Mouse (Mus musculus) inflammation-experienced regulatory T-cells, adult 6 months (primary cell): ENCODE data around the gene Elk3. TPM values are rescaled to one million over a fixed set of nuclear protein-coding genes. Genes with fewer than 3 reads are reported as not detected.

Source experiments
- ATAC-seq: one replicate; pipeline ENCODE4 v1.8.0; 2017
- polyA plus RNA-seq, 3 experiments: library from polyadenylated mRNA; unstranded; fragments of 100-300 nt; shearing (Covaris generic); gene quantifications; one replicate each; pipeline ENCODE4 v1.2.1; 2017

Gene Elk3
- polyA plus RNA-seq, 3 experiments from 2014 or later = 36.0 to 50.7 (median 38.6) TPM

DNA sequence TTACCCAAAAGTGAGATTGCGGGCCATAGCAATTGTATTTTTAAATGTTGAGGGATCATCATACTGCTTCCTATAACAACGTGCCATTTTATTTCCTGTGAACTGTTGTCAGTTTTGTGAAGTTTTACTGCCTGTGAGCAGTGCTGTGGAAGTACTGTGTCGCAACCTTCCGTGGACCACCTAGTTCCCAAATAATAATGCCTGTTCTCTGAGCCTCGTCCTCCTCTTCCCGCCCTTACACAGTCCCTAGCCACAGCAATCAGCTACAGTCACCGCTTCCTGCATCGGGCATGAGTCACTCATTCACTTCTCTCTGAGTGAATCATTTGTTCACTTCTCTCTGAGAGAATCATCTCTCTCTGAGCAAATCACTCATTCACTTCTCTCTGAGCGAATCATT lies 76.2 kb downstream of the Elk3 start:
- no peak for ATAC-seq

DNA sequence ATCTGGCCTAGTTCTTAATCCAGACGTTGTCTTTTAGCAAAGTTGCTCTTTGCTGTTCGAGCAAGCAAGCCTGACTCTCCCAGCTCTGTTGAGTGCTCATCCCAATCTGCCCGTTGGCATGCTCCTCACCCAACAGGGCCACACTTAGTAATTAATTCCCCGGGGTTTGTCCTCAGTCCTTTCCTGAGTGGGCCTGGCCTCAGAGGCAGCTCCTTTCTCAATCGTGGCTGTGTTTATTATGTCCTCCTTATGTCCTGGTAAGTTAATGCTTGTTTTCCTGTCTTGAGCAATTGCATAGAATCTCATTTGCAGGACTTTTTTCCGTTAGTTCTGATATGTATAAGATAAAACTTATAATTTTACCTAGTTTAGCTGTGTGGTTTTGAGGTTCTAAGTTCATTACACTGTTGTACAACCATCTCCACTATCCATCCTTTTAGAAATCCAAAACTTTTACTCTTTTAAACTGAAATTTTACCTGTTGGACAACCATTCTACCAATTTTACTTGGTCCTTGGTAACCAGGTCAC lies 77.2 kb downstream of the Elk3 start:
- no peak for ATAC-seq

DNA sequence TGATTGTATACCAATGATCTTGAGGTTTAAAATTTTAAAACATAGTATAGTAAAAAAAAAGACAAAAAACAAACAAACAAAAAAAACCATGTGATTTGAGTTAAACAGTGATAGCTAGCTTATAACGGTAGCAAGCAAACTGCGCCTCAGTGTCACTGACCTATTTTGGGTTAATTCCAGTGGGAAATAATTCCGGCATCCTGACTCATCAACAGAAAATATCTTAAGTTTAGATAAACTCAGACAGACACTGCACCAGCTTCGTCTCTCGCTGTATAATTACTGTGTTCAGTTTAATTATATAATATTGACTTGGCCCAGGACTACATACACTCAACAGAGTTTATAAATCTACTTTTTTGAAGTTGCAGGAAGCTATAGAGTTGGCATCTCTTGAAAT lies 79.0 kb downstream of the Elk3 start:
- no peak for ATAC-seq

DNA sequence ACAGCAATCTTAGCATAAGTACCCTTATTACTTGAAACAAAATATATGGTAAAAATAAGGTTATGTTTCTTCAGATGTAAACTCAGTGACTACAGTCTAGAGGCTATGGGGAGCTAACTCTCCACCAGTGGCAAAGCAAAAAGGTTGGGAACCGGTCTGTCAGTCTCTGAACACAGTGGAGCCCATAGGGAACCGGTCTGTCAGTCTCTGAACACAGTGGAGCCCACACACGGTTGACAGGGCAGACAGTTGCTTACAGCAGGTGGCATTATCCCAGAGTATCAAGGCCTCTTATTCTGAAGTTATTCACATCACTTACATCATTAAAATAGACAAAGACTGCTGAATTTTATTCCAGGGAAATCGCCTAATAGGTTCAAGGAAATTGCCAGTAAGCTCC lies 79.4 kb downstream of the Elk3 start:
- no peak for ATAC-seq

DNA sequence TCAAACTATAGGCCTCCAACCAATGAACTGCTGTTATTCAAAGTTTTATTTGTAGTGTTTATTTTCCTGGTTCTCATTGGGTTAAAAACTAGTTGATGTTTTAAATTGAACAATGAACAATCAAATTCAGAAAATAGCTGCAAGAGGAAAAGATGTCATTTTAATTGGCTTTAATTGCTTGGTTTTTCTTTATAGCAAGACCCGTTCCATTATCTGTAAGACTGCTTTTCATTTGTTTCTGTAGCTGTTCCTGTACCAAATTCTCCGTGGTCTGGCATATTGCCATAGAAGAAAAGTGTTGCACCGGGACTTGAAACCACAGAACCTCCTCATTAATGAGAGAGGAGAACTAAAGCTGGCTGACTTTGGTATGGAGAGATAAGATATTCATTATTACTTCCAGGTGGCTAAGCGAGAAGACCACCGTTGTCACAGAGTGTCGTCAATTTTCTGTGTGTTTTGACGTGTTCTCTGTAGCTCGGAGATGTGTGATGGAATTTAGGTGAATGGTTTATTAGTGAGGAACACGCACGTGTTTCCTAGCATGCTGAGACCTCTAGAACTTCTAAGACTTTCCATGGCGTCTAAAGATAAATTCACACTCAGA lies 82.4 kb downstream of the Elk3 start:
- peak; percentile 20 for ATAC-seq

DNA sequence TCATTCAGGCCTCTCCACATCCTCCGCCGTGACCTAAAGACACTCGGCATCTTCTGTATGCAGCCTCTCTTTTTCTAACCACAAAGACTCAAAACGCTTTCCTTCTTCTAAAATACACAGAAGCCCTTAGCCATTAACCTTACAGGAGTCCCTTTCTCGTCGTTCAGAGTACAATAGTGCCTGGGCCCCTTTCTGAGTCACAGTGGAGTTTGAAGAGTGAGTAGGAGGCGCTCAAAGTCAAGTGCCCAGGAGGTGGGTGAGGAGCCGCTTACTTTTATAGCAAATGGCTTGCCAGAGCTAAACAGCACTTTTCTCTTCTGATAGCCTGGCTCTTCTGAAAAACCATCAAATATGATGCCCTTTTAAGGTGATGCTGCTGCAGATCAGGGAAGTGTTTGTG lies 83.0 kb downstream of the Elk3 start:
- ATAC-seq = peak; percentile 90

DNA sequence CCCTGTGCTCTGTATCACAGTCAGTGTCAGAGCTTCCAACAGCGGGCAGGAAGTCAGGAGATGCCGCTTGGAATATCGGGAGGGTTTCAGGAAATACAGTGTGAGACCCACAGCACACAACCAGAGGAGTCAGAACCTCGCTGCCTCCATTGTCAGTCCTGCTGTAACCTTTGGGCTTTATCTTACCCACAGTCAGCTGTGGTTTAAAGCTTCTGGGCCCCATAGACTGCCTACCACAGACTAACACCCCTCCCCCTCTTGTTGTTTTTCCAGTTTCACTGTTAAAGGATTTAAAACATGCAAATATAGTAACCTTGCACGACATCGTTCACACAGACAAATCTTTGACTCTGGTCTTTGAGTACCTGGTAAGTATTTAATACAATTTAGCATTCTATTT lies 85.2 kb downstream of the Elk3 start:
- ATAC-seq = peak; percentile 61

DNA sequence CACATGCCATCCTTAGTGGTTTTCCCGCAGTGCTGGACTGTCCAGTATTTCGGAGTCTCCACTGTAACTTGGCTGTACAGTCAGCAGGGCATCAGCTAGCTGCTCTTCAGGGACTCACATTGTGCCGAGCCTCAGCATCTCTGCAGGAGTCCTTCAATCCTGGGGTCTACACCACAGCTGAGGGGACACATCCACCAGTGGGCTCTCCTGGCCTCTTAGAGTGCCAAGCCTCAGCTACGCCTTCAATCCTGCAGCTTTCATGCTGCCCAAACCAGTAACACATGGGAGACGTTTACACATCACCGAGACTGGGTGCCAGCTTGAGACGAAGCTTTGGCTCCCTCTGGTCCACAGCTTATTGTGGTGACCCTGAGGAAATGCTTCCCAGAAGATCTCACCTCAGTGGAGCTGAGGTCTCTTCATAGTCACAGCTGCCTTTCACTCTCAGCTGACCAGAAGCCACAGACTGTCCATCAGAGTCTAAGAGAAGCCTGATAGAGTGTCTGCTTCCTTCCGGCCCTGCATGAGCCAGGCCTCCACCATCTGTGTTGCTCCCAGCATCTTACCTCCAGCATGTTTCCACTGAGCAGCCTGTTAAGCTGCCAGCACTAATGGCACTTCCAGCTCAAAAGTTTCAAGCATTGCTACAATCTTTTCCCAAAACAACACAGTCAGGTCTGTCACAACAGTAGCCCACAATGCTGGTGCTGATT lies 95.7 kb downstream of the Elk3 start:
- ATAC-seq = no peak

DNA sequence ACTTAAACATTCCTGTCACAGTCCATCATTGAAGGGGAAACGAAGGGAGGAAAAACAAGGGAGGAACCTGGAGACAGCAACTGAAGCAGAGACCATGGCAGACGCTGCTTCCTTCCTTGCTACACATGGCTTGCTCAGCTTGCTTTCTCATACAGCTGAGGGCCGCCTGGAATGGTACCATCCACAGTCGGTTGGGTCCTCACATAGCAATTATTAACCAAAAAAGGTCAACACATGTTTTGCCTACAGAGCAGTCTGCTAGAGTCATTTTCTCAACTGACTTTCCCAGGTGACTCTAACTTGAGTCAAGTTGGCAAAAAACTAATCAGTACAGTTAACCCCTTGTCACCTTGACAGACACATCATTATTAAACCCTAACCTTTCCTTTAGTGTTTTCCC lies 96.7 kb downstream of the Elk3 start:
- ATAC-seq = no peak

DNA sequence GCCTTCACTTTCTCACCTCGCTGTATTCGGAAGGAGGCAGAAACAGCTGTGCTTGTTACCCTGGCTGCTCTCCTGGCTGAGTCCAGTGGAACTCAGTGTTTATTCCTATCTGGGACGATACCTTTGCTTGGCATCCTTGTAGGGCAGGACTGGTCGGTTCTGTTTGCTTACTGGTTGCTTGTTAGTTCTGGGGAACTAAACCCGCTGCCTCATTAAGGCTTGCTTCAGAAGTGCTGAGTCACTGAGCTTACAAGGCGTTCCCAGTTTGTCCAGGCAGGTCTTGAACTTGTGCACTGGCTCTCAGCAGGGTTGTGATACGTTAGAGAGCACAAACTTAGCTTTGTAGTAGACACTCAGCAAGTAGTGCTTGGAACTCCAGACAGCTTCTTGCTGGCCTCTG lies 97.6 kb downstream of the Elk3 start:
- no peak for ATAC-seq

DNA sequence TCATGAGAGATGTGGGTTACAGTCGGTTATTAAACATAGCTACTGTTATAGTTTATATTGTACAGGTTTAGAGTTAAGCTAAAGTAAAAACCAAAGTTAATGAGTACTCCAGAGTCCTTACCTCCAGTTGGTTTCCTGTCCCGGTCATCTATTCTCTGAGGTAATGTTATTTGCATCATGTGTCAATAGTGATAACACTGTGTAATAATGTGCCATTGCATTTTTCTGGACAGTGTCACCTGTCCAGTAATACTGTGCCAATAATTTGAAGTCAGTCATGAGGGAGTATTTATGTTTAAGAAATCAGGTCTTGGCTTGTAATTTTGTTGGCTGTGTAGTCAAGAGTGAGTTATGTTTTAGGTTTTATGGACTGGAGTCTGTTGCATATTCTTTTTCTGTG lies 98.2 kb downstream of the Elk3 start:
- no peak for ATAC-seq

DNA sequence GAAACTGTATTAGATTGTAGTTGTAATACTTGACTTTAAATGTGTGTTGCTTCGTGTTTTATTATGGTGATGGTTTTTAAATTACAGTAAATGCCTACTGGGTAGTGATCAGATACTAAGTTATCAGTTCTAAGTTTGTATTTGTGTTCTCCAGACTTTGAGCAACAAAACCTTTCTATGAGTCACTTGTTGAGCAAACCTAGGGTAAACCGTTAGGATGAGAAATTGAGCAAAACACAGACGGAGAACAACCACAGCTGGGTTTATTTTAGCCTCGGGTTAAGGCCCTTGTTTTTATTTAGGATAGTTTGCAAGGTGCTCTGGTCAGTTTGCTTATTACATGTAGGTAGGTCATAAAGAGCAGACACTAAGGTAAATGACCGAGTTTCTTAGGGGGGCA lies 103.8 kb downstream of the Elk3 start:
- ATAC-seq = no peak

DNA sequence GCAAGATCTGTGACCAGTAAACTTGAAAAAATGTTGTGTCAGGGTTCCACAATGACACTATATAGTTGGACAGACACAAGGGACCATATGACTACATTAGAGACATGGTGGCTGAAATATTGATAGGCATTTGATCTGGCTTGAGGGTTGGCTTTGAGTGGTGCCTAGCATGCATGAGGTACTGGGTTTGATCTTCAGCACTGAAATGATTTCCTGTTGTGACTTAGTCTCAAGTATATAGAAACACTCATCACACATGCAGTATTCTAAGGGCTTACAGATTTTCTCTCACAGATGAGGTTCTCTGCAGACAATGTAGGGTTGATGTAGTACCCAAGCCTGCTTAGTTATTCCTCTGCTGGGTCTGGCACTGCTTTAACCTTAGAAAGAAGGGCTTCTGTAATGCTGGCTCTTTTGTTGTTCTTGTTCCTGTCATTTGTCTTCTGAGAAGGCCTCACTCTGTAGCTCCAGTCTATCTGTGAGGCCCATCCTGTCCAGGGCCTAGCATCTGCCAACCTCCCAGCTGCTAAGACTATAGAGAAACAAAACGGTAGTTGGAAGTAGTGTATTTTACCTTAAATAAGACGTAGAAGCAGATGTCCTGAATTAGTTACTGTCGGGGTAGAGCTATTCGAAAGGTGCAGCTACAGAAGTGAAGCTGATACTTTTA lies 105.5 kb downstream of the Elk3 start:
- ATAC-seq = peak; percentile 46

DNA sequence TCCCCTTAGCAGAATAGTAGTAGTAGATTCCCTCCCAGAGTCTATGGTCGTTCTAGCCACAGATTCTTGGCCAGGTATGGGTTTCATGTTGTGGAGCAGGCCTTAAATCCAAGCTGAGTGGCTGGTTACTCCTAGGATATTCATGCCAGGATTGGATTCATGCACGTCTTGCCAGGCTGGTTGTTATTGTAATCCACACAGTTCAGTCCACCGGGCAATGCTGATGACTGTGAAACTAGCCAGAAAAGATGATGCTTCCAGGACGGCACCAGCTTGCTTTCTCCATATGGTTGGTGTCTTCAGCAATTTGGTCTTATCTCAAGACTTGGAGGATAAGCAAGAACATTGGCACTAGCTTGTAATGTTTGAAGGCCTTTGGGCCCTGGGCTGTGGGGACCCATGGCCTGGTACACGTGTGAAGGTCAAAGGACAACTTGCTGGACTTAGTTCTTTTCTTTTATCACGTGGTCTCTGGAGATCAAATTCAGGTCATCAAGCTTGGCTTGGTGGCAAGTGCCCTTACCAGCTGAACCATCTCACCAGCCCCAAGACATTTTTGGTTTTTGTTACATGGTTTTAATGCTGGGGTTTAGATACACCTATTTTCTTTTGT lies 109.0 kb downstream of the Elk3 start:
- ATAC-seq = no peak

DNA sequence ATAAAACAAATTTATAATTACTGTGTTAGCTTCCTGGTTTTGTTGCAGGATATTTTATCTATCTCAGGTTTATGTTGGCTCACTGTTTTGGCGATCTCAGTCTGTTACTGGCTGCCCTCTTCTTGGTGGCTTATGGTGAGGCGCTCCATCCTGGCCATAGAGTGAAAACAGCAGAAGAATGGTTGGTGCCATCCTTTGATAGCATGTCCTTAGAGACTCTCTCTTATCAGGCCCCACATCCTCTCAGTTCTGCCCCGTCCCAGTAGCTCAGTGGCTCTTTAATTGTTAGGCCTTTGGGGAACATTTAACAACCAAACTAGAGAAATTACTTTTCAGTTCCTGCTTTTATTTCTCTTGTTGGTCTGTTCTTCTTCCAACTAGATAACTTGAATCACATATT lies 112.0 kb downstream of the Elk3 start:
- ATAC-seq = no peak

Other genes with a start within 250 kb of the Elk3 start
- gene Cfap54, start 229.5 kb downstream of the Elk3 start, polyA plus RNA-seq = 1 to 10 TPM in 1 of 3 experiments, under 1 TPM in 2; 0.70 to 2.5 (median 0.93) TPM
- gene Cdk17, start 150.3 kb downstream of the Elk3 start, polyA plus RNA-seq = 10 to 100 TPM; 40.0 to 51.5 (median 43.0) TPM
- 100 to 1,000 TPM; 139 to 219 (median 185) TPM for gene Lta4h, start 142.3 kb upstream of the Elk3 start, polyA plus RNA-seq
- 1 to 10 TPM in 2 of 3 experiments, not detected in 1; 1.2 to 2.7 TPM for gene Hal, start 177.6 kb upstream of the Elk3 start, polyA plus RNA-seq
- 1 to 10 TPM in 2 of 3 experiments, under 1 TPM in 1; 0.68 to 1.4 (median 1.1) TPM for gene Amdhd1, start 228.9 kb upstream of the Elk3 start, polyA plus RNA-seq
- gene Ccdc38, start 229.5 kb upstream of the Elk3 start, polyA plus RNA-seq = 1 to 10 TPM; 3.2 to 6.6 (median 3.3) TPM